Mouse (Mus musculus) lung, embryonic 15.5 days (tissue): ENCODE data around the gene Arhgap4. TPM values are rescaled to one million over a fixed set of nuclear protein-coding genes. Genes with fewer than 3 reads are reported as not detected.

Experiments
- ATAC-seq: fragments of 200-750 bp; cut with Nextera tagmentation; 2 replicates; pipeline ENCODE4 v1.8.0; 2017; ENCODE audit warnings: moderate number of reproducible peaks, borderline replicate concordance; ENCODE audit not compliant: low FRiP score, low TSS enrichment; ENCODE audit errors: extremely low read depth
- H3K27ac ChIP-seq: fragments of 300-500 bp; sonication (generic); 2 replicates; pipeline ENCODE4 v1.5.1; 2015; ENCODE audit warnings: moderate library complexity, mild to moderate bottlenecking, inconsistent platforms
- H3K27me3 ChIP-seq: fragments of 300-500 bp; sonication (generic); 2 replicates; pipeline ENCODE4 v1.6.1; 2015; ENCODE audit warnings: inconsistent platforms
- H3K36me3 ChIP-seq: fragments of 300-500 bp; sonication (generic); 2 replicates; pipeline ENCODE4 v1.6.1; 2015; ENCODE audit warnings: inconsistent platforms
- H3K4me1 ChIP-seq: fragments of 300-500 bp; sonication (generic); 2 replicates; pipeline ENCODE4 v1.6.1; 2015; ENCODE audit warnings: inconsistent platforms
- H3K4me2 ChIP-seq: fragments of 300-500 bp; sonication (generic); 2 replicates; pipeline ENCODE4 v1.6.1; 2015; ENCODE audit warnings: inconsistent platforms, mild to moderate bottlenecking, moderate library complexity
- H3K4me3 ChIP-seq: fragments of 300-500 bp; sonication (generic); 2 replicates; pipeline ENCODE4 v1.5.1; 2015; ENCODE audit warnings: mild to moderate bottlenecking, inconsistent platforms
- H3K9ac ChIP-seq: fragments of 300-500 bp; sonication (generic); 2 replicates; pipeline ENCODE4 v1.6.1; 2015; ENCODE audit warnings: inconsistent platforms
- H3K9me3 ChIP-seq: fragments of 300-500 bp; sonication (generic); 2 replicates; pipeline ENCODE4 v1.6.1; 2016; ENCODE audit warnings: inconsistent platforms
- WGBS: fragments of 180-500 bp; shearing (Covaris S2); methylation state at CpG from one replicate; pipeline ENCODE4 v1.1.7; 2015; 5-methylcytosine and 5-hydroxymethylcytosine counted together
- polyA plus RNA-seq: library from polyadenylated mRNA; unstranded; fragments of >200 nt; fragmentation: Nextera tagmentation; extraction: Ambion mirVana; gene quantifications from 2 replicates; pipeline ENCODE4 v1.2.1, GENCODE M21; 2015

Arhgap4 gene
- polyA plus RNA-seq, 1 experiment from 2014 or later, result 4.3 TPM

DNA sequence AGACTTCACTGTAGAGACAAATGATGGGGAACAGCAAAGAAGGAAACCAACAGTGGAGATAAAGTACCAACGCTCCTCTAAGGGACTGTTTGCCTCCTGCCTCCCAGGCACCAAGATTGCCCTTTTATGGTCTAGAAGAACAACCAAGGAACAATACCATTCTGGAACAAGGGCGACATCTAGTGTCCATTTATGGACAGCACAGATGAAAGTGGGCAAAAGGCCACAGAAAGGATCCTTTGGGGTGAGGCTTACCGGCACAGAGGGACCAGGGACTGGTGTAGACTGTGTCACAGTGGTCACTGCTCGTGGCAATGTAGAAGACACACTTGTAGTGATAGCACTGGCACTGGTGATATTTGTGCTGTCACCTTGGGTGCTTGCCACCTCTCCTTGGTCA, 27.0 kb upstream of the Arhgap4 start:
- Histone ChIP-seq H3K4me3 (no peak overlapping the region), H3K27me3 (no peaks in the 10 kb centered on the region), H3K27ac (no peak overlapping the region), H3K4me2 (no peak overlapping the region), H3K9ac (no peak overlapping the region), H3K4me1 (no peaks in the 10 kb centered on the region), H3K36me3 (peaks cover 92% of the 10 kb centered on the region), H3K9me3 (no peaks in the 10 kb centered on the region)
- ATAC-seq, result 0 out of 2 replicates have a peak, but pooled peaks have one; percentile 40
- WGBS, result 23% methylated on average over 4 of the region's 4 CpGs

DNA sequence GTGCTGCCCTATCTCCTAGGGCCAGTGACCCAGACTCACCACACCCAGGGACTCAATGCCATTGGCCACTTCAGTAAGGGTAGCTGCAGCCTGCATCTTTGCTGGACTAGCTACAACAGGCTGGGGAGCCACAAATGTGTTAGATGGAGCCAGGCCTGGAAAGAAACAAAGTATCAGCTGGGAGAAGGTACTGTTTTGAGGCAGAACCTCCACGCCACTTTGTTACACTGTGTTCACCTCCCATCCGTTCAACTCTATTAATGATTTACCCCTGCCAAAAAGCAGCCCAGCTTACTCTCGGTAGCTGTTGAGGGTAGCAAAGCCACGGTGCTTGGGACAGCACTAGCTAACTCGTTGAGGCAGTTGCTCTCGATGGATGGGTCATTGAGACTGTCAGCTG, 25.2 kb upstream of the Arhgap4 start:
- Histone ChIP-seq H3K36me3 (peaks cover 80% of the 10 kb centered on the region), H3K4me1 (no peaks in the 10 kb centered on the region), H3K4me3 (no peak overlapping the region), H3K9ac (no peak overlapping the region), H3K27me3 (no peaks in the 10 kb centered on the region), H3K27ac (no peak overlapping the region), H3K4me2 (no peak overlapping the region), H3K9me3 (no peaks in the 10 kb centered on the region)
- WGBS, result 77% methylated on average over 6 of the region's 6 CpGs
- no peak for ATAC-seq

DNA sequence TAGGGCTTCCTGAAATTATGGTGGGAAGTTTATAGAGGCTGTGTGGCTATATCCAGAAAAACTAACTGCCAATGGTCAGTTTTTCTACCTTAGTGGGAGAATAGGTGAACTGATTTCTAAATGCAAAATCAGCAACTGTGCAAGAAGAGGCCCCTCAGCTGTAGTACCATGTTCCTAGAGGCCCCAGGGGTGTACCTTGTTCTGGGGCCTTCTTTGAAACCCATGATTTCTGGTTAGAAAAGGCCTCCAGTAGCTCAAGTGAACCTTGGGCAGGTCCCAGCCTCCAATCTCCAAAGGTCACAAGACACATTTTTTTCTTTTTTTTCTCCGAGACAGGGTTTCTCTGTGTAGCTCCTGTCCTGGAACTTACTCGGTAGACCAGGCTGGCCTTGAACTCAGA, 20.6 kb upstream of the Arhgap4 start:
- Histone ChIP-seq H3K9ac (no peak overlapping the region), H3K27ac (no peak overlapping the region), H3K9me3 (no peaks in the 10 kb centered on the region), H3K4me1 (no peaks in the 10 kb centered on the region), H3K27me3 (no peaks in the 10 kb centered on the region), H3K4me3 (no peak overlapping the region), H3K36me3 (peaks cover 39% of the 10 kb centered on the region), H3K4me2 (no peak overlapping the region)
- WGBS, result 68% methylated on average over 2 of the region's 2 CpGs
- no peak for ATAC-seq

GRCm38 (mm10) chrX:73941860-73942259, 20.2 kb upstream of the Arhgap4 start:
- no peak overlapping the region for H3K4me3 ChIP-seq
- no peaks in the 10 kb centered on the region for H3K4me1 ChIP-seq
- H3K9ac ChIP-seq, result no peak overlapping the region
- no peak overlapping the region for H3K27ac ChIP-seq
- ATAC-seq, result no peak
- no peak overlapping the region for H3K4me2 ChIP-seq
- WGBS, result 58% methylated on average over 2 of the region's 2 CpGs
- H3K9me3 ChIP-seq, result no peaks in the 10 kb centered on the region
- peaks cover 34% of the 10 kb centered on the region for H3K36me3 ChIP-seq
- no peaks in the 10 kb centered on the region for H3K27me3 ChIP-seq

DNA sequence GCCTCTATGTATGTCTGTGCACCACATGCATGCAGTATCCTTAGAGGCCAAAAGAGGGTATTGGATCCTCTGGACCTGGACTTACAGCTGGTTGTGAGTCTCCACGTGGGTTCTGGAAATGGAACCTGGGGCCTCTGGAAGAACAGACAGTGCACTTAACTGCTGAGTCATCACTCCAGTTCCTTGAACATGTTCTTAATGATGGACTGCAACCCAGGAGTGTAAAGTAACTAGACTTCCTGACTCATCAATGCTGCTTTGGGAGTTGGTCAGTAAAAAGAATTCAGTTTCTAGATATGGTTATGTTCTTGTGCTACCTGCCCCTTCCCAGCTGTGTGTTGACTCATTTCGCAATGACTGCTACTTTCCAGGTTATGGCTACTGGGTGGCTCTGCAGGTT, 10.2 kb upstream of the Arhgap4 start:
- no peak for ATAC-seq
- H3K4me1 ChIP-seq, result no peaks in the 10 kb centered on the region
- H3K4me3 ChIP-seq, result no peak overlapping the region
- 73% methylated on average over 2 of the region's 2 CpGs for WGBS
- no peak overlapping the region for H3K27ac ChIP-seq
- no peak overlapping the region for H3K4me2 ChIP-seq
- H3K27me3 ChIP-seq, result no peaks in the 10 kb centered on the region
- H3K9ac ChIP-seq, result no peak overlapping the region
- H3K9me3 ChIP-seq, result no peaks in the 10 kb centered on the region
- no peaks in the 10 kb centered on the region for H3K36me3 ChIP-seq

DNA sequence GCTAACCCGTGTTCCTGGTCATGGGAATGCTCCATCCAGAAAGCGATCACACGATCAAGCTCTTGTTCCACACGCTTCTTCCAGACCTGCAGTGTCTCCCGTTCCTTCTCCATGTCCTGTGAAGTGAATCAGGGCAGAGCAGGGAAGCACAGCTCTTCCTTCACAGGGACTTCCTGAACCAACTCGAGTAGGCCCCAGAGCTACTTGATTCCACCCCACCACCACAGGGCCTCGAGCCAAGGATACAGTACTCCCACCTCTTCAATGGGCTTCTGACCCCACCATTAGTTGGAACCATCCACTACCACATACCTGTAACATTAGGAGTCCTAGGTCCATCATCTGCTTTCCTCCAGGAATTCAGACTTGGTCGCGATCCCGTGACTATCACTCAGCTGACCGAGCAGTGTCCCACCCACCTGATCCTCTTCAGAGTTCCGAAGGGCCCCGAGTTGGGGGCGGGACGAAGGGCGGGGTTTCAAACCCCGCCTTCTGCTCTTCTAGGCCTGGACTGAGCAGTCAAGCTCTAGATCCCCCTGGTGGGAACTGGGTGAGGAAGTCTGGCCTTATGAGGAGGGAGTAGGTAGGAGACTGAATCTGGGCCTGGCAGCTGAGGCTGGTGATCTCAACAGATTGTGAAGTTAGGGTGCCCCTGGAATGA, 8.9 kb upstream of the Arhgap4 start, which contains the start of gene Renbp:
Gene Renbp, minus strand, starts transcription at position 449 of the 661 bp plus-strand sequence.
- H3K27me3 ChIP-seq, result no peaks in the 10 kb centered on the region
- no peak within 1 kb of the TSS for H3K9ac ChIP-seq
- no peaks in the 10 kb centered on the region for H3K36me3 ChIP-seq
- no peaks in the 10 kb centered on the region for H3K4me1 ChIP-seq
- no peaks in the 10 kb centered on the region for H3K9me3 ChIP-seq
- ATAC-seq, result peak; percentile 92
- peak within 1 kb of the TSS; percentile 47 for H3K4me2 ChIP-seq
- WGBS, result 38% methylated on average over 17 of the region's 17 CpGs
- peak within 1 kb of the TSS; percentile 34 for H3K4me3 ChIP-seq
- H3K27ac ChIP-seq, result no peak within 1 kb of the TSS

- H3K4me1 ChIP-seq, result 0 out of 2 replicates have a peak, but pooled peaks cover 4% of the 10 kb centered on the region
- no peak for ATAC-seq
- H3K4me3 ChIP-seq, result peak overlapping the region; percentile 58
- peak overlapping the region; percentile 74 for H3K4me2 ChIP-seq
- H3K9ac ChIP-seq, result peak overlapping the region; percentile 53
- H3K27ac ChIP-seq, result peak overlapping the region; percentile 82
- no peaks in the 10 kb centered on the region for H3K27me3 ChIP-seq
- H3K36me3 ChIP-seq, result peaks cover 8% of the 10 kb centered on the region; the same call in 1 of the 2 replicates
- 74% methylated on average over 8 of the region's 8 CpGs for WGBS
- no peaks in the 10 kb centered on the region for H3K9me3 ChIP-seq
Observed at GRCm38 (mm10) chrX:73922550-73922882, 846 bp upstream of the Arhgap4 start.

DNA sequence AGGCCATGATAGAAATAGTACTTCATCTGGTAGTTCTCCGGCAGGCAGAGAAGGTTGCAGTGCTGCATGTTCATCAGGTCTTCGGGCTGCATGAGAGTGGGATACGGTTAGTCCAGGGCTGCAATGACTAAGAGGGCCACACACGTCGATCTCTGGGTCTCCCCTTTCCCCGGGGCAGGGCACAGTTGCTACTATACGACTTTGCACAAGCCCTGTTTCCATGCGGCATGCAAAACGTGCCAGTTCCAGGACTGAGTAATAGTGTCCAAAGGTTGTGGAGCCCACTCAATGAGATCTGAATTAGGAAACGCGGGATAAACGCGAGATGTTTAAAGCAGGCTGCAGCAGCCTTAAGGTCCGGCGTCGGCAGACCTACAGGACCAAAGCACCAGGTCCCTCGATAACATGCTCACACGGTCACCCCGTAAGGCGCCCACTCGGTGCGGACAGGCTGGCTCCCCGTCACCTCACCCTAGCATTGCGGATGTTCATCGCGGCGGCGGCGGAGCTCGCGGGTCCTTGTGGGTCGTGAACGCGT, 316 bp downstream of the Arhgap4 start:
- Histone ChIP-seq H3K9ac (peak overlapping the region; percentile 63), H3K27me3 (no peaks in the 10 kb centered on the region), H3K4me1 (0 out of 2 replicates have a peak, but pooled peaks cover 4% of the 10 kb centered on the region), H3K4me3 (peak overlapping the region; percentile 58), H3K4me2 (peak overlapping the region; percentile 74), H3K36me3 (peaks cover 8% of the 10 kb centered on the region; the same call in 1 of the 2 replicates), H3K27ac (peak overlapping the region; percentile 82), H3K9me3 (no peaks in the 10 kb centered on the region)
- WGBS, result 13% methylated on average over 34 of the region's 34 CpGs
- peak; percentile 25; the same call in 1 of the 2 replicates for ATAC-seq

- Histone ChIP-seq H3K9ac (no peak overlapping the region), H3K36me3 (peaks cover 8% of the 10 kb centered on the region; the same call in 1 of the 2 replicates), H3K9me3 (no peaks in the 10 kb centered on the region), H3K27ac (no peak overlapping the region), H3K4me3 (no peak overlapping the region), H3K27me3 (no peaks in the 10 kb centered on the region), H3K4me1 (0 out of 2 replicates have a peak, but pooled peaks cover 4% of the 10 kb centered on the region), H3K4me2 (no peak overlapping the region)
- no peak for ATAC-seq
- 79% methylated on average over 5 of the region's 5 CpGs for WGBS
Observed at GRCm38 (mm10) chrX:73918631-73919030, 3.0 kb downstream of the Arhgap4 start.

GRCm38 (mm10) chrX:73916945-73917344, 4.7 kb downstream of the Arhgap4 start:
- Histone ChIP-seq H3K4me2 (no peak overlapping the region), H3K4me3 (no peak overlapping the region), H3K36me3 (peaks cover 8% of the 10 kb centered on the region; the same call in 1 of the 2 replicates), H3K9ac (no peak overlapping the region), H3K4me1 (0 out of 2 replicates have a peak, but pooled peaks cover 4% of the 10 kb centered on the region), H3K27me3 (no peaks in the 10 kb centered on the region), H3K27ac (no peak overlapping the region), H3K9me3 (no peaks in the 10 kb centered on the region)
- 79% methylated on average over 8 of the region's 8 CpGs for WGBS
- no peak for ATAC-seq

- peak overlapping the region; percentile 24; the same call in 1 of the 2 replicates for H3K4me3 ChIP-seq
- peaks cover 8% of the 10 kb centered on the region; the same call in 1 of the 2 replicates for H3K36me3 ChIP-seq
- H3K4me1 ChIP-seq, result no peaks in the 10 kb centered on the region; the same call in 1 of the 2 replicates
- peak overlapping the region; percentile 81 for H3K27ac ChIP-seq
- no peaks in the 10 kb centered on the region for H3K27me3 ChIP-seq
- H3K9ac ChIP-seq, result 0 out of 2 replicates have a peak overlapping the region, but pooled peaks have one; percentile 4
- peak overlapping the region; percentile 48 for H3K4me2 ChIP-seq
- peak; percentile 97 for ATAC-seq
- 25% methylated on average over 31 of the region's 31 CpGs for WGBS
- no peaks in the 10 kb centered on the region for H3K9me3 ChIP-seq
Observed at GRCm38 (mm10) chrX:73914827-73915703, 6.6 kb downstream of the Arhgap4 start.
